Comparison of ENCODE assay signal across 9 mouse cellular contexts in the genomic region with DNA sequence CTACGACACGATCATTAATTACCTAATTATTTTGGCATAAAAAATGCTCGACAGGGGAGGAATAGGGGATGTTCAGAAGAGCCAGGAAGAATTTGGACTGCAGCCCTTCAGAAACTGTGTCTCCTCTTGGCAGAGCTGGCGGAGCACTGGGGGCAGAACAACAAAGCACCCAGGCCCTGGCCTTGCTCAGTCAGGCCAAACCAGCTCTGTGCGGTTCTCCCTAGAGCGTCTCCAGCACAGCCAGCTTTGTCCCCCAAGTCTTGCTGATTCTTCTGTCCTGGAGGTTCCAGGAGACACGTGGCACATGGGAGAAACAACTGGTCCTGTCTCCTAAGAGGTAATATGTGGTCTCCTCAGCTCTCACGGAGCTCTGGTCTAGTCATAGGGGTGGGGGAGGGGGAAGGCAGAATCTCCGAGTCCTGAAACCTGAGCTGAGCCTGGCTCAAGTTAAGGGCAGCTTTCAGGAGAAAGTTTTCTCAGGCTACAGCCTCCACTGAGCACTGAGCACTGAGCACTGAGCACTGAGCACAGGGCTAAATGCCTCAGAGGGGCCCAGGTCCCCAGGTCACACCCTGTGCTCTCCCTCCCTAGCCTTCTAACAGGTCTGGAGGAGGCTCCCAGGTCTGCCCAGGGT. TPM values are rescaled to one million over a fixed set of nuclear protein-coding genes. Genes with fewer than 3 reads are reported as not detected.
DNase-seq lines count a peak whose midpoint lies in the region; ATAC-seq and TF ChIP-seq lines count a peak whose summit lies in the region.
"Had no signal": no experiment of that assay in that cellular context is flagged by ENCODE, and none has a peak within 500 bp of the region (broad histone marks: within the 10 kb centered on the region; RNA-seq: fewer than 3 reads in every experiment).

No protein-coding gene starts in this region.

- TF ChIP-seq POLR2A in brain, embryonic 14.5 days (IDR thresholded peaks at IDR 0.05; ENCODE audit: borderline replicate concordance, extremely low read depth, insufficient read depth, insufficient read length, poor library complexity, severe bottlenecking): no peak
- no peak for TF ChIP-seq POLR2A in thymus, adult 2 months (IDR thresholded peaks at IDR 0.05; ENCODE audit: control insufficient read depth, extremely low read depth, insufficient read depth, low read length, poor library complexity)

- no peaks in the 10 kb centered on the region for H3K9me3 ChIP-seq in forebrain, embryonic 10.5 days
- H3K9me3 ChIP-seq in forebrain, embryonic 11.5 days (ENCODE audit: control insufficient read depth, low read length): no peaks in the 10 kb centered on the region
- H3K9me3 ChIP-seq in hindbrain, embryonic 15.5 days: no peaks in the 10 kb centered on the region
- H3K9me3 ChIP-seq in limb, embryonic 15.5 days: no peaks in the 10 kb centered on the region
- H3K9me3 ChIP-seq: liver, embryonic 13.5 days had no signal

- no peak; the same call in 1 of the 2 replicates for ATAC-seq in forebrain, embryonic 11.5 days (replicated peaks; ENCODE audit: low FRiP score)
- peak; percentile 36; the same call in 1 of the 2 replicates for ATAC-seq in hindbrain, embryonic 15.5 days (ENCODE audit: low FRiP score, low read depth)
- ATAC-seq in limb, embryonic 15.5 days (ENCODE audit: insufficient number of reproducible peaks, low FRiP score, low TSS enrichment, low read depth): peak; percentile 49; the same call in 1 of the 2 replicates
- ATAC-seq in megakaryocyte-erythroid progenitor cell, adult 5-6 weeks (replicated peaks; ENCODE audit: low FRiP score, low TSS enrichment, poor library complexity, severe bottlenecking): no peak

- peaks cover 64% of the 10 kb centered on the region for H3K4me1 ChIP-seq in forebrain, embryonic 10.5 days
- H3K4me1 ChIP-seq in forebrain, embryonic 11.5 days (replicated peaks; ENCODE audit: control insufficient read depth, insufficient read depth, low read length): peaks cover 6% of the 10 kb centered on the region; the same call in 1 of the 2 replicates
- peaks cover 67% of the 10 kb centered on the region for H3K4me1 ChIP-seq in hindbrain, embryonic 15.5 days (replicated peaks)
- peaks cover 30% of the 10 kb centered on the region for H3K4me1 ChIP-seq in limb, embryonic 15.5 days
- no peaks in the 10 kb centered on the region for H3K4me1 ChIP-seq in thymus, adult 2 months (replicated peaks; ENCODE audit: control insufficient read depth, insufficient read depth, low read length)
- H3K4me1 ChIP-seq: liver, embryonic 13.5 days had no signal

- H3K27me3 ChIP-seq in forebrain, embryonic 10.5 days (ENCODE audit: poor library complexity, severe bottlenecking): no peaks in the 10 kb centered on the region
- no peaks in the 10 kb centered on the region for H3K27me3 ChIP-seq in forebrain, embryonic 11.5 days (ENCODE audit: control insufficient read depth, insufficient read depth, low read length)
- no peaks in the 10 kb centered on the region for H3K27me3 ChIP-seq in hindbrain, embryonic 15.5 days
- no peaks in the 10 kb centered on the region for H3K27me3 ChIP-seq in limb, embryonic 15.5 days
- no peaks in the 10 kb centered on the region for H3K27me3 ChIP-seq in thymus, adult 2 months (ENCODE audit: control insufficient read depth, insufficient read depth, low read length)
- H3K27me3 ChIP-seq: liver, embryonic 13.5 days had no signal

- WGBS in forebrain, embryonic 10.5 days: 39% methylated on average over 9 of the region's 9 CpGs
- 33% methylated on average over 9 of the region's 9 CpGs for WGBS in forebrain, embryonic 11.5 days
- 35% methylated on average over 9 of the region's 9 CpGs for WGBS in hindbrain, embryonic 15.5 days
- whole genome bisulfite sequencing in limb, embryonic 15.5 days: 25% methylated on average over 9 of the region's 9 CpGs
- 83% methylated on average over 9 of the region's 9 CpGs for WGBS in thymus, adult 2 months

- no peak overlapping the region for H3K4me3 ChIP-seq in forebrain, embryonic 10.5 days
- no peak overlapping the region for H3K4me3 ChIP-seq in forebrain, embryonic 11.5 days (ENCODE audit: low read depth, low read length)
- no peak overlapping the region for H3K4me3 ChIP-seq in hindbrain, embryonic 15.5 days
- H3K4me3 ChIP-seq in limb, embryonic 15.5 days: no peak overlapping the region
- no peak overlapping the region for H3K4me3 ChIP-seq in thymus, adult 2 months (ENCODE audit: control insufficient read depth, insufficient read depth, low read length)
- H3K4me3 ChIP-seq: liver, embryonic 13.5 days had no signal

- TF ChIP-seq CTCF in brain, embryonic 14.5 days (IDR thresholded peaks at IDR 0.05; ENCODE audit: borderline replicate concordance, extremely low read depth, insufficient read depth, insufficient read length): no peak
- TF ChIP-seq CTCF in thymus, adult 2 months (IDR thresholded peaks at IDR 0.05; ENCODE audit: borderline replicate concordance, control insufficient read depth, extremely low read depth, insufficient read depth, low read length, poor library complexity): no peak

- no peak overlapping the region for H3K9ac ChIP-seq in forebrain, embryonic 11.5 days (ENCODE audit: low read length)
- no peak overlapping the region for H3K9ac ChIP-seq in hindbrain, embryonic 15.5 days
- H3K9ac ChIP-seq in limb, embryonic 15.5 days: no peak overlapping the region
- H3K9ac ChIP-seq: liver, embryonic 13.5 days had no signal

- H3K4me2 ChIP-seq in forebrain, embryonic 11.5 days (ENCODE audit: low read depth, low read length, severe bottlenecking): no peak overlapping the region
- no peak overlapping the region for H3K4me2 ChIP-seq in hindbrain, embryonic 15.5 days
- no peak overlapping the region for H3K4me2 ChIP-seq in limb, embryonic 15.5 days
- H3K4me2 ChIP-seq: liver, embryonic 13.5 days had no signal

- DNase-seq in forebrain, embryonic 10.5 days (ENCODE audit: extremely low spot score, low spot score): no peak
- DNase-seq in forebrain, embryonic 11.5 days (ENCODE audit: low spot score): no peak
- peak; percentile 84 for DNase-seq in brain, embryonic 14.5 days (ENCODE audit: low read depth)
- no peak for DNase-seq in right cerebral cortex, postnatal 14 days
- DNase-seq in thymus, adult 2 months: no peak
- DNase-seq: liver, embryonic 13.5 days had no signal

- peak overlapping the region; percentile 81 for H3K27ac ChIP-seq in forebrain, embryonic 10.5 days
- H3K27ac ChIP-seq in forebrain, embryonic 11.5 days (ENCODE audit: low read depth, low read length): no peak overlapping the region
- peak overlapping the region; percentile 80 for H3K27ac ChIP-seq in hindbrain, embryonic 15.5 days (replicated peaks)
- peak overlapping the region; percentile 71; the same call in 1 of the 2 replicates for H3K27ac ChIP-seq in limb, embryonic 15.5 days
- H3K27ac ChIP-seq in thymus, adult 2 months (ENCODE audit: control insufficient read depth, insufficient read depth, low read length): no peak overlapping the region
- H3K27ac ChIP-seq: liver, embryonic 13.5 days had no signal

- H3K36me3 ChIP-seq in forebrain, embryonic 10.5 days (replicated peaks): 0 out of 2 replicates have a peak, but pooled peaks cover 4% of the 10 kb centered on the region
- no peaks in the 10 kb centered on the region for H3K36me3 ChIP-seq in forebrain, embryonic 11.5 days (ENCODE audit: control insufficient read depth, insufficient read depth, low read length)
- H3K36me3 ChIP-seq in hindbrain, embryonic 15.5 days: no peaks in the 10 kb centered on the region
- no peaks in the 10 kb centered on the region for H3K36me3 ChIP-seq in limb, embryonic 15.5 days
- H3K36me3 ChIP-seq in thymus, adult 2 months (ENCODE audit: control insufficient read depth, insufficient read depth, low read length): no peaks in the 10 kb centered on the region
- H3K36me3 ChIP-seq: liver, embryonic 13.5 days had no signal

RNA-seq across cellular contexts. Expression of gene Nav1, which starts 43.2 kb away (rescaled TPM):
- polyA plus RNA-seq in forebrain, embryonic 10.5 days (2016; fragmentation: Nextera tagmentation; extraction: Ambion mirVana): 25.3 and 28.4 TPM in 2 replicates
- polyA plus RNA-seq in forebrain, embryonic 11.5 days (2014; fragmentation: Nextera tagmentation; extraction: Ambion mirVana): 23.4 and 26.9 TPM in 2 replicates
- polyA plus RNA-seq in brain, embryonic 14.5 days (2012; rRNA removed): 54.0 and 92.9 TPM in 2 replicates
- 47.8 and 51.3 TPM in 2 replicates for polyA plus RNA-seq in hindbrain, embryonic 15.5 days (2015; fragmentation: Nextera tagmentation; extraction: Ambion mirVana)
- 10.4 and 10.6 TPM in 2 replicates for polyA plus RNA-seq in limb, embryonic 15.5 days (2015; fragmentation: Nextera tagmentation; extraction: Ambion mirVana)
- polyA plus RNA-seq in thymus, adult 2 months (2012; rRNA removed): 8.0 and 8.7 TPM in 2 replicates
- 0.79 and 3.6 TPM in 2 replicates for total RNA-seq in megakaryocyte-erythroid progenitor cell, adult 5-6 weeks (2014; fragmentation: Nextera tagmentation)
- 0.30 and 0.47 TPM in 2 replicates for total RNA-seq in megakaryocyte-erythroid progenitor cell, adult 5-6 weeks (2017)

Comparison
In these comparisons a context has a peak if more than half of its experiments do, and no peak if none do; other contexts are left out.
1. H3K27ac ChIP-seq: peak in forebrain, embryonic 10.5 days (single experiment), hindbrain, embryonic 15.5 days (single experiment) and limb, embryonic 15.5 days (single experiment); none in forebrain, embryonic 11.5 days (single experiment) and thymus, adult 2 months (single experiment).
2. ATAC-seq: peak in hindbrain, embryonic 15.5 days (single experiment) and limb, embryonic 15.5 days (single experiment); none in forebrain, embryonic 11.5 days (single experiment) and megakaryocyte-erythroid progenitor cell, adult 5-6 weeks (single experiment).